Mouse (Mus musculus) large intestine, adult 2 months (tissue): Measurements from ENCODE around the gene Sox9. TPM values are rescaled to one million over a fixed set of nuclear protein-coding genes. Genes with fewer than 3 reads are reported as not detected.

Experiments used
- DNase-seq: peaks from one replicate; pipeline ENCODE4 v3.0.0-alpha.2; 2012; ENCODE audit warnings: low read depth, low spot score
- WGBS: fragments of 180-500 bp; shearing (Covaris S2); methylation state at CpG from one replicate; pipeline ENCODE4 v1.1.7; 2018; 5-methylcytosine and 5-hydroxymethylcytosine counted together
- polyA plus RNA-seq: library from polyadenylated mRNA; depleted of rRNA; stranded (reverse); fragments of >200 nt; gene quantifications from 2 replicates; pipeline ENCODE4 v1.2.3, GENCODE M21; 2012; rRNA removed

The Sox9 gene
- 7.5 and 10.3 TPM in 2 replicates for polyA plus RNA-seq

- DNase-seq, result peak; percentile 86
- WGBS, result under 1% methylated on average over 15 of the region's 15 CpGs
These were observed at the start of gene Sox9 for GRCm38 (mm10) chr11:112781994-112782356. TSS of gene Sox9 (plus strand) at chr11:112782224.

DNA sequence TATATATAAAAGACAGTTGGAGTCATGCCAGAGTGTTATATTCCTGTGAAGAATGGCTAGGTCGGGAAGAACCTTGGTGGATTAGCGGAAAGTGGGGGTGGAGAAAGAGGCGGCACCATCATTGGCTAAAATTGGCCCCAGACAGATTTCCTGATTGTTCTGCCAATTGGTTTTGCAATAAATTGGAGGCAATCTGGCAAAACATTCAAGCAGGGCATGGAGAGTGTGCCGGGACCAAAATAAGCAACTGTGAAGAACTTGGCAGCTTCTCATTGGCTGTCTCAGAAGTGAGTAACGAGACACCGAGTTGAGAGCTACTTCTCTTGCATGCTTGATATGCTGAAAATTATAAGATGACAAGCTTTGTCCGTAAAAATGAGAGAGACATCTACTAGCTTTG is 49.6 kb upstream of the Sox9 start:
- WGBS, result 32% methylated on average over 7 of the region's 7 CpGs
- DNase-seq, result no peak

DNA sequence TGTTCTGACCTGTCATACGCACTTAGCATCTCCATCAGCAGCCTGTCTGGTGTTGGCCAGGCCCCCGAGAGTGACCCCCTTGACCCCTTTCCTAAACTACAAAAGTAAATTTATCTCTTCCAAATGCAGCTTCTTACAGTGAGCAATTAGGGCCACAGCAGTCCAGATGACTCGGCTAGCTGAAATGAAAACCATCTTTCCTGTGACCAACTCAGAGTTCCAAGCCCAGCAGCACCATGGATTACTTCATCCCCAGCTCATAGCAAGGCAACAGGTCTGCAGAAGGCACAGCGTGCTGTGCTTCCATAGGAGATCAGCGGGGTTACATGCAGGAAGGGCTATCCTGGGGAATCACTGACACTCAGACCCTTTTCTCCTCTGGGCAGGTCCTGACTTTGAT is 45.0 kb upstream of the Sox9 start:
- WGBS, result 78% methylated on average over 5 of the region's 5 CpGs

GRCm38 (mm10) chr11:112739681-112740080 is 42.3 kb upstream of the Sox9 start:
- DNase-seq, result no peak
- WGBS, result 73% methylated on average over 1 of the region's 1 CpGs

More for the DNA sequence above, 45.0 kb upstream of the Sox9 start:
- no peak for DNase-seq

- 75% methylated on average over 4 of the region's 4 CpGs for WGBS
- no peak for DNase-seq
These were observed 25.5 kb upstream of the Sox9 start for GRCm38 (mm10) chr11:112756516-112756915.

GRCm38 (mm10) chr11:112758056-112758455 is 24.0 kb upstream of the Sox9 start:
- WGBS, result 75% methylated on average over 9 of the region's 9 CpGs
- DNase-seq, result no peak

GRCm38 (mm10) chr11:112766956-112767355 is 15.1 kb upstream of the Sox9 start:
- 87% methylated on average over 4 of the region's 4 CpGs for WGBS
- DNase-seq, result no peak

GRCm38 (mm10) chr11:112767531-112768041 is 14.4 kb upstream of the Sox9 start:
- WGBS, result 83% methylated on average over 15 of the region's 15 CpGs
- no peak for DNase-seq

- no peak for DNase-seq
- 55% methylated on average over 11 of the region's 11 CpGs for WGBS
These were observed 9.2 kb upstream of the Sox9 start for GRCm38 (mm10) chr11:112772791-112773355.

GRCm38 (mm10) chr11:112779762-112780161 is 2.3 kb upstream of the Sox9 start:
- WGBS, result 4% methylated on average over 10 of the region's 10 CpGs
- no peak for DNase-seq

- WGBS, result 11% methylated on average over 19 of the region's 19 CpGs
- no peak for DNase-seq
These were observed 1.6 kb upstream of the Sox9 start for GRCm38 (mm10) chr11:112780394-112780920.

- WGBS, result 2% methylated on average over 49 of the region's 49 CpGs
- no peak for DNase-seq
These were observed 751 bp upstream of the Sox9 start for GRCm38 (mm10) chr11:112781035-112781911.

- under 1% methylated on average over 74 of the region's 75 CpGs for WGBS
- DNase-seq, result no peak
These were observed 515 bp downstream of the Sox9 start for GRCm38 (mm10) chr11:112782357-112783121.

DNA sequence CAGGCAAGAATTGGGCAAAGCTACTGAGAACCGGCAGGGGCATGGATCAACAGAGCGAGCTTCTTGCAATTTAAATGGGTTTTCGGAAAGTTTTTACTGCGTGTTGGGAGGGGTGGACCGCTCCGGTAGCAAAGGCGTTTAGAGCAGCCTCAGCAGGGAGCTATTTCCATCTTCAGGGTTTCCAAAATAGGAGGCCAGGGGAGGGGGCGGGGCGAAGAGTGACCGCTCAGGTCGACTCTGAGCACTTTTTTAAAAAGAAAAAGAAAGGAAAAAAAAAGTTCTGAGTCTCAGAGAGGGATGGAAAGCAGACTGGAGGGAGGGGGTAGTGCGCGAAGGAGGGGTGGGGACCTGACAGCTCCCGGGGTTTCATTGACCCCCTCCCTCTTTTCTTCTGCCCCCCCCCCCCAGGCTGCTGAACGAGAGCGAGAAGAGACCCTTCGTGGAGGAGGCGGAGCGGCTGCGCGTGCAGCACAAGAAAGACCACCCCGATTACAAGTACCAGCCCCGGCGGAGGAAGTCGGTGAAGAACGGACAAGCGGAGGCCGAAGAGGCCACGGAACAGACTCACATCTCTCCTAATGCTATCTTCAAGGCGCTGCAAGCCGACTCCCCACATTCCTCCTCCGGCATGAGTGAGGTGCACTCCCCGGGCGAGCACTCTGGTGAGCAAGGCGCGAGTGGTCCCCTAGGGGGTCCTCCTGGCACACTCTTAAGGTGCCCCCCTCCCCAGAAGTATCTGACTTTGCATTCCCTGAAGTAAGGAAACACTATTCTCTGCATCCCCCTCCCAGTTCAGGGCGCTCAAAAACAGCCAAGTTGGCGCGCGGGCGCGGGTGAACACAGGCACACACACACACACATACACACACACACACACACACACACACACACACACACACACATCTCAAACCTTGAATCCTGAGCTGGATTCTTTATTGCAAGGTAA is 1.6 kb downstream of the Sox9 start:
- WGBS, result 4% methylated on average over 42 of the region's 42 CpGs
- no peak for DNase-seq

DNA sequence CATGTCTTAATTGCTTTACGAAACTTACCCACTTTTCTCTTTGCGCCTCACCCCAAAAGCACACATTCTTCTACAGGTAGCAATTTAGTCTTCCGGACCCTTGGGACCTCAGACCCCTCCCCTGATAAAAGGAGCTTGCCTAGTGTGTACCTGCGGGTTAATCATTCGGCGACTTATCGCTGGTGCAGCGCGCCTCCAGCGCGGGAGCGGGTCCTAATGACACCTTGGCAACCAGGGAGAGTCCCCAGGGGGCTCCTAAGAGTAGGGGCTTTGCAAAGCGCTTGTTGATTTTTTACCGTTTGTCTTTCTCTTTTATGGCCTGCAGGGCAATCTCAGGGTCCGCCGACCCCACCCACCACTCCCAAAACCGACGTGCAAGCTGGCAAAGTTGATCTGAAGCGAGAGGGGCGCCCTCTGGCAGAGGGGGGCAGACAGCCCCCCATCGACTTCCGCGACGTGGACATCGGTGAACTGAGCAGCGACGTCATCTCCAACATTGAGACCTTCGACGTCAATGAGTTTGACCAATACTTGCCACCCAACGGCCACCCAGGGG is 2.4 kb downstream of the Sox9 start:
- no peak for DNase-seq
- 9% methylated on average over 30 of the region's 30 CpGs for whole genome bisulfite sequencing

GRCm38 (mm10) chr11:112784903-112785381 is 2.9 kb downstream of the Sox9 start:
- no peak for DNase-seq
- WGBS, result 22% methylated on average over 34 of the region's 34 CpGs

- 22% methylated on average over 8 of the region's 8 CpGs for WGBS
- DNase-seq, result no peak
These were observed 3.6 kb downstream of the Sox9 start for GRCm38 (mm10) chr11:112785581-112785980.

DNA sequence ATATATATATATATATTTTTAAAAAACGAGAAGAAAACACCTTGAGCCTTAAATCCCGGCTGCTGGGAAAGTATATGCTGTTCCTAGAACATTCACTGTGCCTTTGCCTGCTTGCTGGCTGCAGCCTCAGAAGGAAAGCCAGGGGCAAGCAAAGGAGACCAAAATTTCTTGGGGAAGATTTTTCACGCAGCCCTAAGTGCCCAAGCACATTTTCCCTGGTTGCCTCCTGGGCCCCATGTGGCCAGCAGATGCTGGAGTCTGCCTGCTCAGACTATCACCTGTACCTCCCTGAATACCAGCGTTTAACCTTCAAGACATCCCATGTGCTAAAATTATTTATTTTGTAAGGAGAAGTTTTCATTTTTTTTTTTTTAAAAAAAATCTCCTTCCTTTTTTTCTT is 4.4 kb downstream of the Sox9 start:
- WGBS, result 31% methylated on average over 4 of the region's 4 CpGs
- DNase-seq, result no peak
